Mouse (Mus musculus) ES-E14 (cell line): Measurements from ENCODE around the gene Creld2. TPM values are rescaled to one million over a fixed set of nuclear protein-coding genes. Genes with fewer than 3 reads are reported as not detected.
A peak's percentile ranks its signal among the peaks of the same experiment; 100 is the strongest.
"Not testable (repeated sequence)": the region's sequence is repeated elsewhere in the genome, so short reads cannot be mapped to it uniquely, and the experiment has no call there.

Experiments used
- DNase-seq: peaks from one replicate; pipeline ENCODE4 v3.0.0-alpha.2; 2013; ENCODE audit warnings: low read depth, low spot score
- H3K27ac ChIP-seq: 2 replicates; pipeline ENCODE4 v1.5.1; 2012; ENCODE audit warnings: low read depth, mild to moderate bottlenecking, low read length, moderate library complexity, mixed read lengths; ENCODE audit not compliant: poor library complexity, insufficient read depth, severe bottlenecking
- H3K36me3 ChIP-seq: 2 replicates; pipeline ENCODE4 v1.6.1; 2012; ENCODE audit warnings: mild to moderate bottlenecking, low read length, moderate library complexity, mixed read lengths; ENCODE audit not compliant: control insufficient read depth, poor library complexity, insufficient read depth, severe bottlenecking
- H3K4me1 ChIP-seq, 2 experiments: fragments of 150-350 bp in 1 of 2; sonication (generic) in 1 of 2; 2 replicates each; pipeline ENCODE4 v1.6.1; 2012; ENCODE audit warnings: low read length in 2 of 2, mild to moderate bottlenecking in 1 of 2, mixed read lengths in 1 of 2; ENCODE audit not compliant: control insufficient read depth in 2 of 2, insufficient read depth in 2 of 2, poor library complexity in 1 of 2
- H3K4me3 ChIP-seq, 2 experiments: fragments of 150-350 bp in 1 of 2; sonication (generic) in 1 of 2; 2 replicates each; pipeline ENCODE4 v1.5.1; 2012; ENCODE audit warnings: low read length in 2 of 2, low read depth in 1 of 2, mild to moderate bottlenecking in 1 of 2, mixed read lengths in 1 of 2; ENCODE audit not compliant: insufficient read depth in 1 of 2, poor library complexity in 1 of 2, severe bottlenecking in 1 of 2
- H3K9ac ChIP-seq: 2 replicates; pipeline ENCODE4 v1.6.1; 2012; ENCODE audit warnings: low read depth, mild to moderate bottlenecking, low read length, mixed read lengths; ENCODE audit not compliant: poor library complexity, insufficient read depth, severe bottlenecking
- H3K9me3 ChIP-seq: fragments of 150-350 bp; sonication (generic); 2 replicates; pipeline ENCODE4 v1.6.1; 2012; ENCODE audit warnings: low read depth, mild to moderate bottlenecking, low read length; ENCODE audit not compliant: control insufficient read depth, insufficient read depth
- CHD2 ChIP-seq: IDR thresholded peaks from 2 replicates; pipeline ENCODE4 v1.6.1; 2014; ENCODE audit warnings: mild to moderate bottlenecking, low read depth, low read length, inconsistent platforms
- HCFC1 ChIP-seq: IDR thresholded peaks from 2 replicates; pipeline ENCODE4 v1.6.1; 2012; ENCODE audit warnings: low read length, inconsistent platforms, borderline replicate concordance; ENCODE audit not compliant: insufficient read depth
- MAFK ChIP-seq: IDR thresholded peaks from 2 replicates; pipeline ENCODE4 v1.6.1; 2014; ENCODE audit warnings: mild to moderate bottlenecking, low read depth, low read length, inconsistent platforms; ENCODE audit not compliant: insufficient read depth
- ZC3H11A ChIP-seq: IDR thresholded peaks from 2 replicates; pipeline ENCODE4 v1.6.1; 2012; ENCODE audit warnings: low read depth, mild to moderate bottlenecking, inconsistent platforms, low read length, borderline replicate concordance
- ZNF384 ChIP-seq: IDR thresholded peaks from 2 replicates; pipeline ENCODE4 v1.6.1; 2012; ENCODE audit warnings: low read depth, low read length, inconsistent platforms
- in situ Hi-C, 2 experiments: fragments of 600-800 bp; cut with MboI; formaldehyde crosslinking; loops; one replicate each; pipeline ENCODE4 v1.15.1; 2025; ENCODE audit warnings: low sequenced_read_pairs in 2 of 2, inconsistent platforms in 1 of 2; ENCODE audit not compliant: unreplicated experiment in 2 of 2
- total RNA-seq: library from RNA; depleted of rRNA; stranded (reverse); fragments of 300-350 nt; gene quantifications from 2 replicates; pipeline ENCODE4 v1.2.3, GENCODE M21; 2012; rRNA removed

Creld2 gene
- total RNA-seq = 324 and 328 TPM in 2 replicates

DNA sequence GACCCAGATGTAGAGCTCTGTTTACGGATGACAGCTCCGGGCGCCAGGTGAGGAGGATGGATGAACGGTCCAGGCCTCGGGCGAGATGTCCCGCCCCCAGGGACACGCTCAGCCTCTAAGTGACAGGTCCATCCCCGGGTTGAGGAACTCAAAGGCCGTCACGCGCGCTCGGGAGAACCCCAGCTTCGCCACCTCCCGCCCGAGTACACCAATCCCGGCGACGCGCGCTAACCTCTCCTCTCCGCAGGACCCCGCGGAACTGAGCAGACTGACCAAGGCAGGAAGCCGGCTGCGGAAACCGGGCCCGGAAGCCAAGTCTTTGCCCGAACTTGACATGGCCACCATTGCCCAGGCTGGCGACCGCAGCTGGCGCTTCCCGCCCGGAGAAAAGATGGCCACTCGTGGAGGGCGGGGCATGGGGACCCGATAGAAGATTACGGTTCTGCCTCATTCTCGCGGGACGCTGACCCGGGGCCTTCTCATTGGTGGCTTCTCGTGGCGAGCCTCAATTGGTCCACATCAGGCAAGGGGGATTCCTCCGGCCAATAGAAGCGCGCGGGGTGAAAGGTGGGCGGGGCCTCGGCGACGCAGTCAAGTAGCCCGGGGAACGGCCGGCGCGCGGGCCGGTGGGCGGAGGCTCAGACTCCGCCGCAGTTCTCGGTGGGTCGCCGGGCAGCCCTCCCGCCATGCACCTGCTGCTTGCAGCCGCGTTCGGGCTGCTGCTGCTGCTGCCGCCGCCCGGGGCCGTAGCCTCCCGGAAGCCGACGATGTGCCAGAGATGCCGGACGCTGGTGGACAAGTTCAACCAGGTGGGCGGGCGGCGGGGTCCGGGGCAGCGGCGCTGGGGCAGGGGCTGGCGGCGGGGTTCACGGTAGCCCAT lies at the start of gene Creld2, which contains the start of gene Alg12:
Gene Creld2, plus strand, starts transcription at position 621 of the 880 bp plus-strand sequence.
Gene Alg12, minus strand, starts transcription at position 293 of the 880 bp plus-strand sequence.
- H3K27ac ChIP-seq = no peak within 1 kb of the TSS
- peak; percentile 99 for DNase-seq

DNA sequence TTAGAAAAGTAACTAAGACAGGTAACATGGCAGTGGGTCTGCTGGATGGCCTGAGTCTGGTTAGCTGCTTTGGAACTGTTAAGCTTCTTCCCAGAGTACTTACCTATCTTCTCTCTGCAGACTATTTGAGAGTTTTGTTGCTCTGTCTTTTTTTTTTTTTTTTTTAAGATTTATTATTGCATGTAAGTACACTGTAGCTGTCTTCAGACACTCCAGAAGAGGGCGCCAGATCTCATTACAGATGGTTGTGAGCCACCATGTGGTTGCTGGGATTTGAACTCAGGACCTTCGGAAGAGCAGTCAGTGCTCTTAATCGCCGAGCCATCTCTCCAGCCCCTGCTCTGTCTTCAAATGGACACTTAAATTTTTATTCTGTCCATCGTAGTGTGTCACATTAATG lies 44.8 kb upstream of the Creld2 start:
- TF ChIP-seq ZNF384 = peak; percentile 67; the same call in 1 of the 2 replicates
- H3K4me1 ChIP-seq, H3K9me3 ChIP-seq, H3K27ac ChIP-seq, DNase-seq, in situ Hi-C loops, H3K36me3 ChIP-seq, H3K4me3 ChIP-seq, H3K9ac ChIP-seq: not testable (repeated sequence)

More for the DNA sequence above, at the start of gene Creld2, which contains the start of gene Alg12:
- in situ Hi-C loops = no loop called here
- Histone ChIP-seq H3K36me3 (peaks cover 28% of the 10 kb centered on the region), H3K4me1 (no peaks in the 10 kb centered on the region; a peak in 1 of 4 replicates), H3K9ac (peak within 1 kb of the TSS; percentile 90), H3K4me3 (peak within 1 kb of the TSS; percentile 87 to 93), H3K9me3 (no peaks in the 10 kb centered on the region)
- TF ChIP-seq CHD2 (peak; percentile 99), ZC3H11A (no peak), ZNF384 (no peak), HCFC1 (peak; percentile 94), MAFK (no peak)

GRCm38 (mm10) chr15:88792140-88792850 lies 27.2 kb upstream of the Creld2 start:
- H3K9me3 ChIP-seq = no peaks in the 10 kb centered on the region
- no peak overlapping the region for H3K27ac ChIP-seq
- H3K4me1 ChIP-seq = no peaks in the 10 kb centered on the region
- H3K9ac ChIP-seq = no peak overlapping the region
- TF ChIP-seq HCFC1 (no peak), CHD2 (no peak), ZNF384 (no peak)
- DNase-seq = no peak
- H3K36me3 ChIP-seq = no peaks in the 10 kb centered on the region
- H3K4me3 ChIP-seq = no peak overlapping the region
- in situ Hi-C loops = no loop called here

GRCm38 (mm10) chr15:88794729-88795128 lies 24.7 kb upstream of the Creld2 start:
- H3K9ac ChIP-seq, H3K4me1 ChIP-seq, H3K36me3 ChIP-seq, H3K4me3 ChIP-seq, H3K9me3 ChIP-seq, DNase-seq, in situ Hi-C loops, H3K27ac ChIP-seq: not testable (repeated sequence)
